Mouse (Mus musculus): ENCODE data around the gene Ipmk.
"Not testable (repeated sequence)": the region's sequence is repeated elsewhere in the genome, so short reads cannot be mapped to it uniquely, and the experiment has no call there.

The Ipmk gene

DNA sequence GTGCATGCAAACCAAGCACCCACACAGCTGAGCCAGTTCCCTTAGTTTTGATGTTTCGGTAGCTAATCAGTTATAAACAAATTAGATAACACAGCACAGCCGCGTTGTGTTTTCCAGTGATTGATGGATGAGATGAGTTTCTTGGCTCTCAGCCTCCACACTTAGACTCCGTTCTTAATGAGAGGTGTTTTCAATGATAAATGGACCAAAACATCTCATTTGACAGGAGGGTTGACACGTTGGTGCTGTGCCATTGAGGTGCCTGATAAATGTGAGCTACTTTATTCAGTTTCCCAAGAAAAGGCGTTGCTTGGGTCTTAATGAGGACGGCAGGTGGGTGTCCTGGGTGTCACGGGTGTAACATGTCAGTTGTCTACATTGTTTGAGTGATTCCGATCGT lies 79.8 kb downstream of the Ipmk start:
- no peak for DNase-seq (ENCODE audit: low spot score)

DNA sequence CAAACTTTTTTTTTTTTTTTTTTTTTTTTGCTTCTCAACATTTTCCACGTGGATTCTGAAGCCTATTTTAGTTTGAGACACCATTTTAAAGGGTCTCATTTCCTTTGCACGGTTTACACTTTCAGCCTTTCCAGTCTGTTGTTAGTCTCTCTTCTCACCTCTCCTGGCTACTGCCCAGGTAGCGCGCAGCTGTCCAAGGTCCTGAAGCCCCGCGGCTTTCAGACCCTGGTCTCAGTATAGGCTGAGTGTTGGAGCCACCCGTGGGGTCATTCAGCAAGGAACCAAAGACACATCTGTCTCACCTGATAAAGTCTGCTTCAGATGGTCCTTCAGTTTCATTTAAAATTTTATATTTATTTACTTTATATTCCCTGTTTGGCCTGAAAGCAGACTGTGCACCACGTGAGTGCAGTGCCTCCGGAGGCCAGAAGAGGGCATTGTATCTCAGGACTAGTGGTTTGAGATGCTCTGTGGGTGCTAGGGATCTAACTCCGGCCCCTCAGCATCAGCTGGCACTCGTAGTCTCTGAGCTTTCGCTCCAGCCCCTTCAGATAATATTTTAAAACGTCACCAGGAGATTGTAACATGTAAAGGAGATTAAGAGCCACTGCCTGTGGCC lies 80.8 kb downstream of the Ipmk start:
- peak; percentile 12 for DNase-seq (ENCODE audit: low spot score)

DNA sequence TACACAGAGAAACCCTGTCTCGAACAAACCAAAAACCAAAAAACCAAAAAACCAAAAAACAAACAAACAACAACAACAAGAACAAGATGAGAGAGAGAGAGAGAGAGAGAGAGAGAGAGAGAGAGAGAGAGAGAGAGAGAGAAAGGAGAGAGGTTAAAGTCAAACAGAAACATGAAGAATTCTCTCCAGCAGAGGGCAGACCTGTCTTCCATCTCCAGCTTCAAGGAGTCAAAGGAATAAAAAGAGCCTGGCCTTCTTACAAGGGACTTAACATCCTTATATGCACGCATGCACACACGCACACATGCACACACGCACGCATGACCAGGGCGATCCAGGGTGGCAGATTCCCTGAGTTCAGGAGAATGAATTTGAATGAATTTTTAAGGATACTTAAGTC lies 83.1 kb downstream of the Ipmk start:
- no peak for DNase-seq (ENCODE audit: low spot score)

DNA sequence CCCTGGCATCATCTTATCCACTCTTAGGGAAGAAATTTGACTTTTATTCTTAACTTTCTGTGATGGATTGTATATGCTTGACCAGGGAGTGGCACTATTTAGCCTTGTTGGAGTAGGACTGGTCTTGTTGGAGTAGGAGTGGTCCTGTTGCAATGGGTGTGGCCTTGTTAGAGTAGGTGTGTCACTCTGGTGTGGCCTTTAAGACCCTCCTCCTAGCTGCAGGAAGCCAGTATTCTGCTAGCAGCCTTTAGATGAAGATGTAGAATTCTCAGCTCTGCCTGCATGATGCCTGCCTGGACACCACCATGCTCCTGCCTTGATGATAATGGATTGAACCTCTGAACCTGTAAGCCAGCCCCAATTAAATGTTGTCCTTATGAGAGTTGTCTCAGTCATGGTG lies 95.5 kb downstream of the Ipmk start:
- no peak for DNase-seq (ENCODE audit: low spot score)

DNA sequence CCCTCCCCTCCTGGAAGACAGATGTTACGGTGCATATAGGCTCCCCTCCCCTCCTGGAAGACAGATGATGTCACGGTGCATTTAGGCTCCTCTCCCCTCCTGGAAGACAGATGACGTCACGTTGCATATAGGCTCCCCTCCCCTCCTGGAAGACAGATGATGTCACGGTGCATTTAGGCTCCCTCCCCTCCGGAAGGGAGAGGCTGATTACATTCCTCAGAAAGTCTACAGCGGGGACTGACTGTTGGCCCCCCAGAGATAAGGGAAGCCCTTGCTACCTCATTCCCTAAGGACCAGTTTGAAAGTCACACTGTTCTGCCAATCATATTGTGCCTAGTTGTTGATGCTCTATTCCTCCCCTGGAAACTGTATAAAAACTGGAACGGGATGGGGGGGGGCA lies 100.1 kb downstream of the Ipmk start:
- no peak for DNase-seq (ENCODE audit: low spot score)

DNA sequence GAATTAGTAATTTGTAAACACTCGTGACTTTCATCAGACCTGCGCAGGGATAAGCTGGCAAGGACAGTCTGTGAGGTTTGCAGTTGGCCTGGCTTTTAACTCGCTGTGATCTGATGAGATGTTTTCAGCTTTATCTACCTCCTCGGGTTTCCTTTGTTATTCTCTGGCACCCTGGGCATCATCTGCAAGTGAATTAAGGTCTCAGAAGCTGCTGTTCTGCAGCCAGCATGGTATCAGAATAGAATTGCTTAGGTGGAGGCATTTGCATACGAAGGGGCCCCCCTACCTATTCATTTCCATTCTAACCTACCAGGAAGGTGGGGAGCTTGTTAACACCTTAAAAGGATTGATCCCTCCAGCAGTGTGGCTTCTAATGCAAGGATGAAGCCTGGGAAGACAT lies 100.7 kb downstream of the Ipmk start:
- no peak for DNase-seq (ENCODE audit: low spot score)

DNA sequence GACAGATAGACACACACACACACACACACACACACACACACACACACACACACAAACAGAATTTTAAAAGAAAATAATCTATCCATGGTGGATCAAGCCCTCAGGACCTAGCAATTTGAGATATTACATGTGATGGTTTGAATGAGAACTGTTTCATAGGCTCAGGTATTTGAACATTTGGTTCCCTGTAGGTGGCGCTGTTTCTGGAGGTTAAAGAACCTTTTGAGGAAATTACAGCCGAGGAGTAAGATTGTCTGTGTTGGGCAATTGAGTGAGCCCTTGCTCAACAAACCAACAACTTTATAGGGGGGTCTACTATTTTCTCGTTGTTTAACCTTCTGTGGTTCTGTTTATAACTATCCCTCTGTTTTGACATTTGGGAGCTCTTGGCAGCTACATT lies 107.8 kb downstream of the Ipmk start:
- DNase-seq (ENCODE audit: low spot score), result no peak

DNA sequence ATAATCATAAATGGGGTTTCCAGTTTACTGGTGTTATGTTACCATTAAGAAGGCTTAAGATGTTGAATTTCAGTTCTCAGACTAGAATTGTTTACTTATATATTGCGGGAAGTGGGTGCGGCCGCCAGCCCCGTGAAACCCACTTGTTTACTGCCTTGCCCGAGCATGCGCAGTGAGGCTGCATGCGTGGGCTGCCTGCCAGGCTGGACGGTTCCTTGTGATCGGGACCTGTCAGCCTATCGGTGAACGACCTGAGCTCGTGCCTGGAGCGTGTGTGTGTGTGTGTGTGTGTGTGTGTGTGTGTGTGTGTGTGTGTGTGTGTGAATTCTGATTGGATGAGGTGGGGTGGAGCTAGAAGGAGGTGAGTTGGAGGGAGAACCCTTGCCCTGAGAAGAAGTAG lies 114.8 kb downstream of the Ipmk start:
- DNase-seq (ENCODE audit: low spot score), result not testable (repeated sequence)

DNA sequence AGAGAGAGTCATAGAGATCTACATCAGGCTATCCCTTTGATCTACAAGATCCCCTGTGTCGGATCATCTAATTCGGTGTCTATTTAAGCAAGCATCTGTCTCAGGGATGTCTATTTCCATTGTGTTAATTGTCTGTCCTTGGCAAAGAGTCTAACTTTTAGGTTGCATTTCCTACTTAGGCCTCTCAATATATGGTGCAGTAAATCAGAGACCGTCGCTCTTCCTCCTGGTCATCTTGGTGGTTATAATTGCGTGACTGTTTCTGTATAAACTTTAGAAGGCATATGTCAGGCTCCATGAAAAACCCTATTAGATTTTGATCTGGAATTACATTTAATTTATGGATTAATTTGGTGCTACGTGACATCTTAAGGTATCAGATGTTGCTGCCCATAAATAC lies 116.9 kb downstream of the Ipmk start:
- DNase-seq (ENCODE audit: low spot score), result no peak

DNA sequence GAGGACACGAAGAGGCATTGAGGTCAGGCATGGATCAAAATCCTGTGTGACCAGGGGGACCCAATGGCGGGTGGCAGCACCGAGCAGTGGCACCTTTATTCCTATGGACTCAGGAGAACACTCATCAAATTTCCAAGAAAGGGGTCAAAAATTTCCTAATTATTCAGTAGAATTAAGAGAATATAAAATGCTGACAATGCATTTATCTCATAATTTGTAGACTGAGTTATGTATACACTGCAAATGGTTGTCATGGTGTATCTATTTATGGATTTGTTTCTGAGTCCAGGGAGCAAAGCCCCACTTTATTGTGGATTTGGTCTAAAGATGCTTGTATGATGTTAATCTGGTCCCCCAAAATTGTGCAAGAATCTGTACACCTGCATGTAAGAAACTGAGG lies 120.8 kb downstream of the Ipmk start:
- no peak for DNase-seq (ENCODE audit: low spot score)

DNA sequence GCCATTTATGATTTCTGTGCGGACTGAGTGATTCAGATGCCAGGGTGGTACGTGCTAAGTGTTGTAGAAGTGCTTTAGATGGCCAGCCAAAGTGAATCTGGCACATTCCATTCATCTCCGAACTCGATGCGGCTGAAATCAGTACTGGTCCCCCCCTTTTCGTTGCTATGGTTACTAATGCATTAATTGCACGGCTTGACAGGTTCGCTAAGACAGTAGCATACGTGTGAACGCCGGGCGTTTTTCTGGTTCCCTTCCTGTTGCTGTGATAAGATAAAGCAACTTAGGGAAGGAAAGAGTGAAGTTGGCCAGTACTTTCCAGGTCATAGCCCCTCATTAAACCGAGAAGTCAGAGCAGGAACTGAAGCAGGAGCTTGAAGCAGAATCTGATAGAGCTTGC lies 122.2 kb downstream of the Ipmk start:
- DNase-seq (ENCODE audit: low spot score), result no peak

DNA sequence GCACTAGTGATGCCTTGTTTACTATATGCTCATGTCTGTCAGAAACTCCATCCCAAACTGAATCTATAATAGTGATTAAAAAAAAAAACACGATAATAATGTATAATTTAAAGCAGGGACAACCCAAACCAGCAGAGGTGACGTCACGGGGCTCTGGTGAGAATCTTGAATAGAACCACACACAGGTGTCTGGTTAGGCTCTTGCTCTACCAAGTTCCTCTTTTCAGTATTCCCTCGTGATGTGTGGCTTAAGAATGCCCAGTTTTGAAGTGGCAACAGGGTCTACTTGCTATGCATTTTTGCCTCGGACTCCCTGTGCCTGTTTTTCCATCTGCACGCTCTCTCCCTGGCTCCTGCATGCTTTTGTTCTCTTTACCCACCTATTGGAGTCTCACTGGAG lies 124.5 kb downstream of the Ipmk start:
- DNase-seq (ENCODE audit: low spot score), result no peak

DNA sequence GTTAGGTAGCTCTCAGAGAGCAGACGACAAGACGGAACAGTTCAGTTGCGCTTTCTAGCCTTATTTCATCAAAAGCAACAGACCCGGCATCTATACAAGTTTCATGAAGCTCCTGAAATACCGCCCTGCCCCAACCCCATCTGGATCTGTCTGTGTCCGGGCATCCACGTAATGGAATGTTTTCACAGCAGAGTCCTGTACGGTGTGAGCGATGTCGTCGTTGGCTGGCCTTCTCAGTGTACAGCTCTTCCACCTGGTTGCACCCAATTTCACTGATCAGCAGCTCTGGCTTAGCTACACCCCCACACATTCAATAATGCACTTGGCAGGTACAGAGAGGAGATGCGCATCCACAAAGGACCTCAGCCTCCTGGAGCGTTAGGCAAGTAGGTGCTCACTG lies 126.0 kb downstream of the Ipmk start:
- no peak for DNase-seq (ENCODE audit: low spot score)

DNA sequence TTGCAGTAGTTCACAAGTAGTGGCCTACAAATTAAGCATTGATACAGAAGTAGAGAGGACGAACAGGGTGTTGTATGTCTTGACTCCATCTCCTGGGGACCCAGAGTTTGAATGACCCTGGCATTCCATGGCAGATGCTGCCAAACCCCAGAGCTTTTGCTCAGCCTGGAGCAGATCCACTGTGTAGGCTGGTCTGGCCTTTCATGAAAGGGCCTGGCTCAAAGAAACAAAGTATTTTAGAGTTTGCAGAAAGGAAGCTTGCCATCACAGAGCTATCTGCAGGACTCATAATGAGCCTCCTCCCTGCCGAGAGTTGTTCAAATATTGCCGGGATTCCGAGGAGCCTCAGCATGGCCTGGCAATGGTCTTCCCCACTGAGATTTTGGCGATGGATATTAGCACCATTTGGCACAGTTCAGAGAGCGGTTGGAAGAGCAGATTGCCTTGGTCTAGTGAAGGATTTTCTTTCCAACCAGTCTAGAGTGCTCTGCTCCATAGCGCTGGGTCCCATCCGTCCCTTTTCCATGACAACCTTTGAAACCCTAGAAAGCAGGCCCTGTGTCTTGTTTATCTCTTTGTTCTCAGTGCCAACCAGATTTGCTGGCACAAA lies 129.0 kb downstream of the Ipmk start:
- DNase-seq (ENCODE audit: low spot score), result no peak

DNA sequence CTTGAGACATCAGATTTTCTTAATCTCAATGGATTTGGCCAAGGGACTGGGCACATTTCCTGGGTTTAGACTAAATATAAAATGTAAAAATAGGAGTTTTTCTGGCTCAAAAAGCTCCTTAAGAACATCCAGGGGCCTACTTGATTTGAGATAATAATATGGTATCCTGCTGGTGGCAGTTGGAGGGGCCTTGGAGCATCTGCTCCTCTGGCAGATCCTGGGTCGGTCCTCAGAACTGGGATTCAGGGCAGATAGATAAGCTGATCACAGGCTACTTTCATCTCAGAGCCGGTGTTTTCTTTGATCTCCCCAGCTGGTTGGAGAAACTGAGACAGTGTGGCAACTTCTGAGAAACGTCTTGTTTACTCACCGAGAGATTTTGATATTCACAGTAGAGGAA lies 129.6 kb downstream of the Ipmk start:
- no peak for DNase-seq (ENCODE audit: low spot score)

DNA sequence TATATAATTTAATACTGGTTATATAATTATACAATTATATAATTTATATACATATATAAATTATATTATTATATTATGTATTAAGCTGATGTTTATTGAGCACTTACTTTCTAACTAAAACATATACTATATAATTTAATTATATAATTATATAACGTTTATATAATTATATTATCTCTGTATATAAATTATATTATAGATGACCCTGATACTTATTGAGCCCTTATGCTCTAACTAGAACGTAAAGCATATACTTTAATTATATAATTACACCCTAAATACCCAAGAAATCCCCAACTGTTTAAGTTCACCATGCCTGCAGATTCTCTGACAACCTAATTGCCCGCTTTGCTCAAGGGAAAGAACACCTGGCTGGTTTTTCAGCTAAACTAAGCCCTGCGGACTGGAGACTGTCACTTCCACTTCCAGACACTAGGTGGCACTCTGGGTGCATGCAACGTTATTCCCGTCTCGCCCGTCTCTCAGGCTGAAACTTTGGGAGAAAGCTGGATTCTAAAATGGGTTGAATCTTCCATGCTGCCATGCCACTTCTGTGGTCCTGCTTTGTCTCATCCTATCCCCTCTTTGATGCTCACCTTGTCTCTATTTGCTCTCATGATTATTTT lies 132.2 kb downstream of the Ipmk start:
- DNase-seq (ENCODE audit: low spot score), result peak; percentile 36
